Mouse (Mus musculus) lung, postnatal 0 days (tissue): ENCODE measurements at regions not wholly inside any gene's neighbourhood (a gene's known extent, or its start where the extent isn't known, plus 50 kb on each side); places are given as distances from the start of the nearest gene placed in this dataset.

Experiments used
- CTCF ChIP-seq: IDR thresholded peaks from 2 replicates; pipeline ENCODE4 v1.5.1; 2016; ENCODE audit warnings: antibody characterized with exemption, mild to moderate bottlenecking
- EP300 ChIP-seq: IDR thresholded peaks from 2 replicates; pipeline ENCODE4 v1.6.1; 2016; ENCODE audit warnings: antibody characterized with exemption, mild to moderate bottlenecking, control low read depth

DNA sequence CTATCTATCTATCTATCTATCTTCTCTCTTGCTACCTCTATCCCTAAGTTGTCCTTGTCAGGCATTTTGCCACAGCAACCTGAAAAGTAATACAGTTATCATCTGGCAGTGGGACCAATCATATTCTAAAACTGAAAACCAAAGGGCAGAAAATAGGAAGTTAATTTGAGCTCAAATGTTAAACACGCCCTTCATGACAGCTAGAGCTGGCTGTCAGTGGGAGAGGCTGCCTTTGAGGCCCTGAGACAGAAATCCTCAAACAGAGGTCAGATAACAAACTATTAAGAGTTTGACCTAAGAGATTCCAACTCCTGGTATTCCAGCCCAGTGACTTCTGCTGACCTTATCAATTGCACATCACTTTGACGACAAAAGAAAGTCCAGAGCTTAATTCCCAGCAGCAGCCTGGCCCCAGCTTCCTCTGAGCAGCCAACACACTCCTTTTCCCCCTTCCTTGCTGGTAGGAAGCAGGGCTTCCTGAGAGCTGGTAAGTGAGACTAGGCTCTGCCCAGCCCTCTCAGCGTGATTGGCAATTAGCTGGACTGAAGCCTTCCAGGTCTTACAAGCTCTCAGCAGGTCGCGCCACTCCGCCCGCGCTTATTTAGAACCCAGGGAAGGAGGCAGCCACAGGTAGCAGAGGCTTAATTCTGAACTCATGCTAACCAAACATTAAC is 250.0 kb downstream of the Sec61b start:
- TF ChIP-seq CTCF, result no peak
- TF ChIP-seq EP300, result no peak
